Mouse (Mus musculus) limb, embryonic 11.5 days (tissue): Measurements from ENCODE around the gene Mia3. TPM values are rescaled to one million over a fixed set of nuclear protein-coding genes. Genes with fewer than 3 reads are reported as not detected.
"Not testable (repeated sequence)": the region's sequence is repeated elsewhere in the genome, so short reads cannot be mapped to it uniquely, and the experiment has no call there.

Experiments
- ATAC-seq: fragments of 200-750 bp; cut with Nextera tagmentation; 2 replicates; pipeline ENCODE4 v1.8.0; 2017; ENCODE audit warnings: low read depth; ENCODE audit not compliant: insufficient number of reproducible peaks, low FRiP score, low TSS enrichment
- DNase-seq: peaks from one replicate; pipeline ENCODE4 v3.0.0-alpha.2; 2015; ENCODE audit warnings: low spot score
- H3K27ac ChIP-seq: fragments of 300-500 bp; sonication (generic); replicated peaks from 2 replicates; pipeline ENCODE4 v1.5.1; 2014; ENCODE audit warnings: low read depth, mild to moderate bottlenecking, low read length
- H3K27me3 ChIP-seq: fragments of 300-500 bp; sonication (generic); 2 replicates; pipeline ENCODE4 v1.6.1; 2014; ENCODE audit warnings: mild to moderate bottlenecking, low read length, mixed read lengths; ENCODE audit not compliant: control insufficient read depth, insufficient read depth
- H3K36me3 ChIP-seq: fragments of 300-500 bp; sonication (generic); 2 replicates; pipeline ENCODE4 v1.6.1; 2014; ENCODE audit warnings: mild to moderate bottlenecking, low read length, moderate library complexity, mixed read lengths; ENCODE audit not compliant: control insufficient read depth, insufficient read depth
- H3K4me1 ChIP-seq: fragments of 300-500 bp; sonication (generic); 2 replicates; pipeline ENCODE4 v1.6.1; 2014; ENCODE audit warnings: low read length, mixed read lengths; ENCODE audit not compliant: control insufficient read depth, insufficient read depth
- H3K4me2 ChIP-seq: fragments of 300-500 bp; sonication (generic); 2 replicates; pipeline ENCODE4 v1.6.1; 2014; ENCODE audit warnings: low read depth, mild to moderate bottlenecking, moderate library complexity; ENCODE audit not compliant: severe bottlenecking
- H3K4me3 ChIP-seq: fragments of 300-500 bp; sonication (generic); 2 replicates; pipeline ENCODE4 v1.5.1; 2014; ENCODE audit warnings: low read depth, low read length
- H3K9ac ChIP-seq: fragments of 300-500 bp; sonication (generic); 2 replicates; pipeline ENCODE4 v1.6.1; 2014; ENCODE audit warnings: mild to moderate bottlenecking, low read length
- H3K9me3 ChIP-seq: fragments of 300-500 bp; sonication (generic); 2 replicates; pipeline ENCODE4 v1.6.1; 2016; ENCODE audit warnings: low read length; ENCODE audit not compliant: control insufficient read depth
- WGBS: fragments of 180-500 bp; shearing (Covaris S2); extraction: QIAGEN DNeasy Blood & Tissue Kit; methylation state at CpG from one replicate; pipeline ENCODE4 v1.1.7; 2014; 5-methylcytosine and 5-hydroxymethylcytosine counted together
- polyA plus RNA-seq: library from polyadenylated mRNA; unstranded; fragments of >200 nt; fragmentation: Nextera tagmentation; extraction: Ambion mirVana; gene quantifications from 2 replicates; pipeline ENCODE4 v1.2.1, GENCODE M21; 2014

The Mia3 gene
- polyA plus RNA-seq, 1 experiment from 2014 or later, result 103 TPM

DNA sequence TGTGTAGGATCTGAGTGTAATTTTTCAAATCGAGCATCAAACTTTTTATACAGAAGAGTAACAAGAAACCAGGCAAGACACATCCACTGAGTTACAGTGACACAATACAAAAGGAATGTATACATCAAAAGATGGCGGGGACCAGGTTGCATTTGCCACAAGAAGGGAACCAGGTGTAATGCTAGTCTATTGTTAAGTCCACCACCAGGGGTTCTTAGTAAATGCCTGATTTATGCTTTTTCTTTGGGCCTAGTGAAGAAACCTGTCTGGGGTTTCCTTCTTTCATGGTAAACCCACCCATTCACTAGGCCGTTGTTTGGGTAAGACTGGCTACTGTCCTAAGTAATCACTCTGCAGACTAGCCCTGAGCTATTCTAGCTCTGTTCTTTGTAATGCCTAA, 10.0 kb upstream of the Mia3 start:
- H3K9me3 ChIP-seq, H3K36me3 ChIP-seq, H3K27me3 ChIP-seq, H3K4me3 ChIP-seq, ATAC-seq, DNase-seq, H3K4me2 ChIP-seq, H3K4me1 ChIP-seq, H3K27ac ChIP-seq, H3K9ac ChIP-seq: not testable (repeated sequence)
- 89% methylated on average over 3 of the region's 3 CpGs for WGBS

DNA sequence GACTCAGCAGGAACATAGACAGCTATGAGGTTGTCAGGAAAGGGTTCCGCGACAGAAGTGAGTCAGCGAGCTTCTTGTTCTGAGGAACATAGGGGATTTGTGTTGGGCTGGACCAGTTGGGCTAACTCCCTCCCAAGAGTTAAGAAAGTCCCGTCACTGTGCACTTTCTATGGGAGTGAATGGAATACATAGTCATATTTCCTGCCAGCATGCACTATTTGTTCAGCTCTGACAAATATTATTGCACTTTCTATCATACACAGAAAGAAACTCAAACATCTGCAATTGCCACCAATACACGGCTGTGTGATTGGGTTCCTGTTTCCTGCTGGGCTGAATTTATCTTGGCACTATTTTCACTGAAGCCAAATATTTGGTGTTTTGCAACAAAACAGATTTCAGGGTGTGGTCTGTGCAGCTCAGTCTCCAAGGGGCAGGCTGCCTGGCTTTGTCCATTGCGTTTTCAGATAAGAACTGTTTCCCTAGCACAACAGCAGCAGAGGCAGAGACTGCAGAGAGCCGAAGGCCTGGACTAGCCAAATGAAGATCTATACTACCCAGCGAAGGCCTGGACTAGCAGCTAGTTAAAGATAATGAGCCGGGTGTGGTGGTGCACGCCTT, 9.1 kb upstream of the Mia3 start:
- DNase-seq (no peak), ATAC-seq (no peak)
- H3K4me1 ChIP-seq, result no peaks in the 10 kb centered on the region
- no peak overlapping the region for H3K4me3 ChIP-seq
- H3K27me3 ChIP-seq, result no peaks in the 10 kb centered on the region
- no peaks in the 10 kb centered on the region for H3K9me3 ChIP-seq
- H3K36me3 ChIP-seq, result no peaks in the 10 kb centered on the region
- no peak overlapping the region for H3K9ac ChIP-seq
- H3K27ac ChIP-seq, result no peak overlapping the region
- H3K4me2 ChIP-seq, result no peak overlapping the region
- 88% methylated on average over 10 of the region's 10 CpGs for WGBS

DNA sequence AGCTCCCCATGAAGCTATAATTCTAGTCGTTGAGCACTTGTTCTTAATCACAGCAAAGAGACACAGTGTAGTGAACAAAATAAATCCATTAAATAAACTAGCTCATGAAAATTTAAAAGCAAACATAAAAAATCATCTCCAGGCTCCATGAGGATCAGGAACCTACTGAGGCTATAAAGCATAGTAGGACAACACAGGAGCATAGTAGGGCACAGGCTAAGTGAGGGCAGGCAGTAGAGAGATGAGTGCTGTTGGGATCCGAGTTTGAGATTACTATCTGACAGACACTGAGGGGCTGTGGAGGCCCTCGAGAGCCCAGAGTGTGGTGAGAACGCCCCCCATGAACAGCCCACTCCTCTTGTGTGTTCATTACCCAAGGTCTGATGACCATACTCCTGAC, 7.7 kb upstream of the Mia3 start:
- Histone ChIP-seq H3K4me2 (no peak overlapping the region), H3K9me3 (no peaks in the 10 kb centered on the region), H3K36me3 (no peaks in the 10 kb centered on the region), H3K27me3 (no peaks in the 10 kb centered on the region), H3K27ac (no peak overlapping the region), H3K4me3 (no peak overlapping the region), H3K9ac (no peak overlapping the region), H3K4me1 (no peaks in the 10 kb centered on the region)
- ATAC-seq (no peak), DNase-seq (no peak)
- WGBS, result 71% methylated on average over 4 of the region's 4 CpGs

DNA sequence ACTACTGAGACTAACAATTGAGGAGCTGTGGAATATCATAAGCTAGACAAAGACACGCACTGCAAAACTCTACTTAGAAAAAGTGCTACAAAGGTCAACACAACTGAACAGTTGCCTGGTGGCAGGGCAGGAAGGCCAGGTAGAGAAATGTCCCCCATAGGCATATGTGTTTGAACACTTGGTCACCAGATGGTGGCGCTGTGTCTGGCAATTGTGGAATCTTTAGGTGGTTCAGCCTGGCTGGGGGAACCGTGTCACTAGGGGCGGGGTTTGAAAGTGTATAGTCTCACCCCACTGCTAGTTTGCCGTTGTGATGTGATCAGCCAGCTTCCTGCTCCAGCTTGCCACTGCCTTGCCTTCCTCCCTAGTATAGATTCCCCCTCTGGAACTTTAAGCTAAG, 5.4 kb upstream of the Mia3 start:
- no peak overlapping the region for H3K4me3 ChIP-seq
- no peak for DNase-seq
- H3K9me3 ChIP-seq, result no peaks in the 10 kb centered on the region
- no peaks in the 10 kb centered on the region for H3K27me3 ChIP-seq
- no peak overlapping the region for H3K27ac ChIP-seq
- no peaks in the 10 kb centered on the region for H3K36me3 ChIP-seq
- ATAC-seq, result no peak
- H3K4me2 ChIP-seq, result no peak overlapping the region
- H3K4me1 ChIP-seq, result no peaks in the 10 kb centered on the region
- WGBS, result 80% methylated on average over 5 of the region's 5 CpGs
- no peak overlapping the region for H3K9ac ChIP-seq

DNA sequence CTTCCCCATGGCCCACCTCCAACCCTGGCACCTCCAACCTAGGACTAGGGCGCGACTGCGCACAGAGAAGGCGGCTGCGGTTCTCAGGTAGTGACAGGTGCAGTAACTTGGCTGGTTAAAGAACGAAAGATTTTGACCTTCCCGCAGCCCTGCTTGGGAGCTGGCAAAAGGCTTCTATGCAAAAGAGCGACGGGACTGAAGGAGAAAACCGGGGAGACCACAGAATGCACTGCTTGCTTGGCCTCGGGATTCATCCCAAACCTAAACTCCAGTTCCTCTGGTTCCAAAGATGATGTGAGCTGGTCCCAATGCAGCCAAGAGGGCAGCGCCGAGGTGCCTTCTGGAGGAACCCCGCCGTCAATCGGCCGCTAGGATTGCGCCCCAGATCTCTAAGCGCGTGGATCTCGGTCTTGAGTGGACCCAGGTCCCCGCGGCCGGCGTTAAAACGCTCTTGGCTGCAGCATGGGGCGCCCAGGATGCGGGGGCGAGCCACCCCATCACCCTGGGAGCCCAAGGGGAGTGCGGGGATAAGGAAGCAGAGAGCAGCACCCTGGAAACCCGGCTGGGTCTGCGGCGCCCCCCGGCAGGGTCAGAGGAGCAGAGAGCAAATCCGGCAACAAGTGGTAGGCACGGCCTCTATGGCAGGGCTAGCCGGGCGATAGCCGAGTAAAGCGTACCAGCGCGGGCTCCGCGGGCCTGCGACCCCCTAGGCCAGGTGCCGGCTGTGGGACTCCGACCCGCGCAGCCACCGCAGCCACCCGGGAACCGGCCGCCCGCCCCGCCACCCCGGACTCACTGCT, 552 bp downstream of the Mia3 start:
- Histone ChIP-seq H3K9ac (peak overlapping the region; percentile 89), H3K9me3 (no peaks in the 10 kb centered on the region), H3K4me3 (peak overlapping the region; percentile 96), H3K4me2 (peak overlapping the region; percentile 69), H3K36me3 (peaks cover 3% of the 10 kb centered on the region; the same call in 1 of the 2 replicates), H3K27me3 (no peaks in the 10 kb centered on the region), H3K4me1 (peaks cover 3% of the 10 kb centered on the region; the same call in 1 of the 2 replicates), H3K27ac (peak overlapping the region; percentile 56; the same call in 1 of the 2 replicates)
- WGBS, result 1% methylated on average over 38 of the region's 56 CpGs
- ATAC-seq, result peak; percentile 71
- no peak for DNase-seq

DNA sequence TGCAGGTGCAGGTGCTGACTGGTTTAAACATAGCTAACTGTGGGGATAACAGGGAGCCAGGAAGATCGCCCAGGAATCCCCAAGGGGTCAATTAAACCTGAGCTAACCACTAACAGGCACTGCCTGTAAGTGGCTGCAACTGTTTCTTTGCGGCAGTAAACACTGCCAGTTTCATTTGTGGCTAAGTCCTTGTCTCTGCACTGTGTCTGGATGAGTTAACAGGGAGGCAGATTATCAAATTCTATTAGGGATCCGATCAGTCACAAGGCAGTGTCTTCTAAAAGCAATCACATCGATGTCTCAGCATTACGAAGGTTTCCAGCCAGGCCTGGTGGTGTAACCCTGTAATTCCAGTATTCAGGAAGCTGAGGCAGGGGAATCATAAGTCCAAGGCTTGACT, 3.0 kb downstream of the Mia3 start:
- DNase-seq (no peak), ATAC-seq (no peak)
- WGBS, result 84% methylated on average over 5 of the region's 5 CpGs
- Histone ChIP-seq H3K4me1 (peaks cover 3% of the 10 kb centered on the region; the same call in 1 of the 2 replicates), H3K27ac (no peak overlapping the region), H3K27me3 (no peaks in the 10 kb centered on the region), H3K4me2 (no peak overlapping the region), H3K4me3 (no peak overlapping the region), H3K9ac (no peak overlapping the region), H3K9me3 (no peaks in the 10 kb centered on the region), H3K36me3 (peaks cover 3% of the 10 kb centered on the region; the same call in 1 of the 2 replicates)

DNA sequence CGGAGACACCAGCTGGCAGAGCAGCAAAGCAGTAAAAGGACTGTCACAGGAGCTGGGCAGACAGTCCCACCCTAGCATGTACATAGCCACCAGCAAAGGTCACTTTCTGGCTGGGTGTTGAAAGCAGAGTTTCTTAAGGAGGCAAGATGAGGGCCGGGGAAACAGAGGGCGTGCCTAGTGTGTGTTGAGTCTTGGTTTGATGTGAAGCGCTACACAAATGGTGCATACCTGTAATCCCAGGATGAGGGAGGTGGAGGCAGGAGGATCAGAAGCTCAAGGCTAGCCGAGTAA, 5.8 kb downstream of the Mia3 start:
- no peak for ATAC-seq
- Histone ChIP-seq H3K27ac (no peak overlapping the region), H3K36me3 (peaks cover 3% of the 10 kb centered on the region; the same call in 1 of the 2 replicates), H3K9me3 (no peaks in the 10 kb centered on the region), H3K4me3 (no peak overlapping the region), H3K4me2 (no peak overlapping the region), H3K4me1 (peaks cover 3% of the 10 kb centered on the region; the same call in 1 of the 2 replicates), H3K27me3 (no peaks in the 10 kb centered on the region), H3K9ac (no peak overlapping the region)
- no peak for DNase-seq
- 89% methylated on average over 5 of the region's 5 CpGs for WGBS

DNA sequence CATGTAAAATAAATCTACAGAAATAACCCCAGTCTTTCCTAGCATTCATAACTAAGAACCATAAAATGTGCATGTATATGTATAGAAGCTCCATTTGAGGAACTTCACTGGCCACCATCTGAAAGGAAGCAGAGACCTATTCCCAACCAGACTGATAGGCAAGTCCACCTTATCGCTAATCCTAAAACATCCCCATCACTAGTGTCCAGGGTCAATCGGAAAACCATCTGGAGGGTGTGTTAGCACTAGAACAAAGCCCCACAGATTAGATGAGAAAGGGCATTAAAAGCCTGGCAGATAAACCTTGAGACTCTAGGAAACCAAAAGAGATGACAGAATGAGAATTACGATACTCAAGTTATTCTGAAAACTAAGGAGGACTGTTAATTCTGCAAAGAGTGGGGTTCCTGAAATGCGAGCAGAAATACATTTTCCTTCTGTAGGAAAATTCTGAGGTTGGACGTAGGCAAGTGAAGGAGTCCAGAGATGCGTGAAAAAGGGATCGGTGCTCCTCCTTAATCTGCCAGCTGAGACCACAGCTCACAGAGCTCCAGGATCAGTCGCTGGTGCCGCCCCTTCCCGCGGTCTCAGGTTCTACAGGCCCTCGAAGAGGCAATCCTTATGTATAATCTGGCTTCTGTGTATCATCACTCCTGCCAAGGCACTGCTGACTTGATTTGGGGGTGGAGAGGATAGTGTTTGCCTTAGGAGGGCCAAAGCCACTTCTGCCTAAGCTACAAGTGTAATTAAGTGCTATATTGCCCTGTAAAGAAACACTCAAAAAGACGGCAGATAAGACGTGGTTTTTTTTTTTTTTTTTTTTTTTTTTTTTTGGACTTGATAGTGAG, 6.4 kb downstream of the Mia3 start:
- H3K36me3 ChIP-seq, result peaks cover 3% of the 10 kb centered on the region; the same call in 1 of the 2 replicates
- H3K27ac ChIP-seq, result no peak overlapping the region
- ATAC-seq (no peak), DNase-seq (no peak)
- no peak overlapping the region for H3K4me3 ChIP-seq
- WGBS, result 85% methylated on average over 14 of the region's 14 CpGs
- H3K4me1 ChIP-seq, result no peaks in the 10 kb centered on the region
- H3K9me3 ChIP-seq, result no peaks in the 10 kb centered on the region
- H3K27me3 ChIP-seq, result no peaks in the 10 kb centered on the region
- no peak overlapping the region for H3K4me2 ChIP-seq
- no peak overlapping the region for H3K9ac ChIP-seq
